In the genomic region with DNA sequence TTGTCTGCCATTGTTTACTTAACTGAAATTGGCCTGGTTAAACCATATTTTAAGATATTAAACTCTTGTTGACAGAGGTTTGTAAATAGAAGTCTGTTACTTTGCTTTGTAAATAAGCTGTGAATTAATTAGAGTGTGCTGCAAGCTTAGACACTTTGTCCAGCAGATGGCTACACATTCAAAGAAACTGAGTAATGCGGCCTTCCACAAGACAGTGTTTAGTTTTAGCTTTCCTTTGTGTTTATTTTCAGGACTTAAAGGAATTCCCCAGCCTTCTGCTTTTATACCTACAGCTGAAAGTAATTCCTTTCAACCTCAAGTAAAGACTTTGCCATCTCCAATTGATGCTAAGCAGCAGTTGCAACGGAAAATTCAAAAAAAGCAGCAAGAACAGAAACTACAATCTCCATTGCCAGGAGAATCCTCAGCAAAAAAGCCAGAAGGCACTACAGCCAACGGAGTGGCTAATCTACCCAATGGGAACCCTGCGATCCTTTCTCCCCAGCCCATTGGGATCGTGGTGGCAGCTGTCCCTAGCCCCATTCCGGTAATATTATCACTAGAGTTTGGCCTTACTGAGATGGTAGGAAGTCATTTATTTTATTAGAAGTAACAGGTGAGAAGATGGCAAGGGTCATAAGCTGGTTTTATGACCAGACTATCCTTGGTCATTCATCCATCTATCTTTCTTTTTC, we compare ENCODE assay signal across 9 mouse cellular contexts. TPM values are rescaled to one million over a fixed set of nuclear protein-coding genes. Genes with fewer than 3 reads are reported as not detected.
DNase-seq lines count a peak whose midpoint lies in the region; ATAC-seq and TF ChIP-seq lines count a peak whose summit lies in the region.
"Had no signal": no experiment of that assay in that cellular context is flagged by ENCODE, and none has a peak within 500 bp of the region (broad histone marks: within the 10 kb centered on the region; RNA-seq: fewer than 3 reads in every experiment).

No protein-coding gene starts in this region.

- TF ChIP-seq POLR2A in limb, embryonic 14.5 days (IDR thresholded peaks at IDR 0.05; ENCODE audit: borderline replicate concordance, extremely low read depth, insufficient read depth, insufficient read length), result no peak

- H3K9me3 ChIP-seq in hindbrain, embryonic 13.5 days, result no peaks in the 10 kb centered on the region
- no peaks in the 10 kb centered on the region for H3K9me3 ChIP-seq in hindbrain, embryonic 10.5 days
- H3K9me3 ChIP-seq in limb, embryonic 14.5 days (ENCODE audit: control insufficient read depth, low read length), result no peaks in the 10 kb centered on the region
- H3K9me3 ChIP-seq: liver, embryonic 15.5 days had no signal

- H3K36me3 ChIP-seq in hindbrain, embryonic 13.5 days, result peaks cover 49% of the 10 kb centered on the region
- H3K36me3 ChIP-seq in hindbrain, embryonic 10.5 days, result peaks cover 71% of the 10 kb centered on the region
- H3K36me3 ChIP-seq in limb, embryonic 14.5 days (ENCODE audit: control insufficient read depth, insufficient read depth, low read length), result peaks cover 42% of the 10 kb centered on the region

- ATAC-seq in hindbrain, embryonic 13.5 days (ENCODE audit: low FRiP score), result no peak
- no peak for ATAC-seq in limb, embryonic 14.5 days (ENCODE audit: low FRiP score, low read depth)

- H3K27ac ChIP-seq in hindbrain, embryonic 13.5 days, result peak overlapping the region; percentile 44
- no peak overlapping the region for H3K27ac ChIP-seq in hindbrain, embryonic 10.5 days
- H3K27ac ChIP-seq in limb, embryonic 14.5 days (replicated peaks; ENCODE audit: low read depth, low read length), result no peak overlapping the region
- H3K27ac ChIP-seq: liver, embryonic 15.5 days had no signal

- WGBS in hindbrain, embryonic 13.5 days, result 71% methylated on average over 6 of the region's 6 CpGs
- 87% methylated on average over 6 of the region's 6 CpGs for WGBS in hindbrain, embryonic 10.5 days
- 74% methylated on average over 6 of the region's 6 CpGs for WGBS in limb, embryonic 14.5 days

- no peaks in the 10 kb centered on the region for H3K4me1 ChIP-seq in hindbrain, embryonic 13.5 days (replicated peaks)
- H3K4me1 ChIP-seq in hindbrain, embryonic 10.5 days (replicated peaks), result no peaks in the 10 kb centered on the region
- no peaks in the 10 kb centered on the region for H3K4me1 ChIP-seq in limb, embryonic 14.5 days (ENCODE audit: control insufficient read depth, insufficient read depth, low read length)
- H3K4me1 ChIP-seq: liver, embryonic 15.5 days had no signal

- no peaks in the 10 kb centered on the region for H3K27me3 ChIP-seq in hindbrain, embryonic 13.5 days
- H3K27me3 ChIP-seq in hindbrain, embryonic 10.5 days (ENCODE audit: insufficient read depth, poor library complexity, severe bottlenecking), result no peaks in the 10 kb centered on the region
- H3K27me3 ChIP-seq in limb, embryonic 14.5 days (ENCODE audit: control insufficient read depth, insufficient read depth, low read length), result no peaks in the 10 kb centered on the region
- H3K27me3 ChIP-seq: liver, embryonic 15.5 days had no signal

- no peak overlapping the region for H3K4me3 ChIP-seq in hindbrain, embryonic 13.5 days
- H3K4me3 ChIP-seq in hindbrain, embryonic 10.5 days, result no peak overlapping the region
- H3K4me3 ChIP-seq in limb, embryonic 14.5 days (replicated peaks; ENCODE audit: low read length), result no peak overlapping the region
- H3K4me3 ChIP-seq: liver, embryonic 15.5 days had no signal

- no peak for DNase-seq in hindbrain, embryonic 10.5 days (ENCODE audit: low spot score)
- DNase-seq in Muller cell, postnatal 12 days (ENCODE audit: inconsistent ontology term), result peak; percentile 23
- peak; percentile 71 for DNase-seq in brain, adult 2 months (ENCODE audit: low read depth, low spot score)
- DNase-seq in limb, embryonic 14.5 days (ENCODE audit: low spot score), result peak; percentile 14
- no peak for DNase-seq in right cerebral cortex, adult 2 months (ENCODE audit: low spot score in 2 of 2)
- DNase-seq in right cerebral cortex, postnatal 25 days, result no peak
- DNase-seq in urinary bladder, adult 2 months (ENCODE audit: low spot score), result no peak

- no peak overlapping the region for H3K4me2 ChIP-seq in hindbrain, embryonic 13.5 days
- H3K4me2 ChIP-seq in limb, embryonic 14.5 days (replicated peaks; ENCODE audit: low read depth, low read length, severe bottlenecking), result no peak overlapping the region
- H3K4me2 ChIP-seq: liver, embryonic 15.5 days had no signal

- no peak overlapping the region for H3K9ac ChIP-seq in hindbrain, embryonic 13.5 days
- H3K9ac ChIP-seq in limb, embryonic 14.5 days (ENCODE audit: low read depth, low read length, severe bottlenecking), result no peak overlapping the region
- H3K9ac ChIP-seq: liver, embryonic 15.5 days had no signal

RNA-seq across cellular contexts. Expression of gene Nedd4, which starts 47.2 kb away (rescaled TPM):
- 514 and 518 TPM in 2 replicates for polyA plus RNA-seq in hindbrain, embryonic 13.5 days (2015; fragmentation: Nextera tagmentation; extraction: Ambion mirVana)
- 556 and 636 TPM in 2 replicates for polyA plus RNA-seq in hindbrain, embryonic 10.5 days (2016; fragmentation: Nextera tagmentation; extraction: Ambion mirVana)
- polyA plus RNA-seq in limb, embryonic 14.5 days (2012; rRNA removed), result 783 and 859 TPM in 2 replicates
- 684 and 772 TPM in 2 replicates for polyA plus RNA-seq in limb, embryonic 14.5 days (2014; fragmentation: Nextera tagmentation; extraction: Ambion mirVana)
- 389 and 506 TPM in 2 replicates for polyA plus RNA-seq in urinary bladder, adult 2 months (2012; rRNA removed)

Comparison
In these comparisons a context has a peak if more than half of its experiments do, and no peak if none do; other contexts are left out.
1. DNase-seq: peak in Muller cell, postnatal 12 days (single experiment), brain, adult 2 months (single experiment) and limb, embryonic 14.5 days (single experiment); none in hindbrain, embryonic 10.5 days (single experiment), right cerebral cortex, adult 2 months (0 of 2), right cerebral cortex, postnatal 25 days (single experiment) and urinary bladder, adult 2 months (single experiment).